Mouse (Mus musculus) megakaryocyte, embryonic 14.5 days (primary cell): ENCODE results near the gene Mrpl39.

Experiments
- FLI1 ChIP-seq: IDR thresholded peaks from 2 replicates; pipeline ENCODE4 v1.6.1; 2012; ENCODE audit warnings: low read length, inconsistent platforms, mixed read lengths
- GATA1 ChIP-seq: IDR thresholded peaks from 3 replicates; pipeline ENCODE4 v1.6.1; 2012; ENCODE audit warnings: mixed read lengths, low read length, inconsistent platforms, borderline replicate concordance

GRCm38 (mm10) chr16:84776089-84776784 is 40.7 kb upstream of the Mrpl39 start:
- no peak for TF ChIP-seq GATA1
- no peak for TF ChIP-seq FLI1
